Mouse (Mus musculus): ENCODE results near the gene Rrp12. TPM values are rescaled to one million over a fixed set of nuclear protein-coding genes. Genes with fewer than 3 reads are reported as not detected.
A peak's percentile ranks its signal among the peaks of the same experiment; 100 is the strongest.

The Rrp12 gene
- polyA plus RNA-seq, 1 experiment from 2014 or later: 16.9 TPM

- ATAC-seq (ENCODE audit: low FRiP score, low TSS enrichment): no peak
- WGBS: 73% methylated on average over 7 of the region's 7 CpGs
- Histone ChIP-seq H3K4me1 (ENCODE audit: insufficient read depth, low read length) (peaks cover 4% of the 10 kb centered on the region), H3K27ac (ENCODE audit: low read length) (no peak overlapping the region), H3K9ac (replicated peaks; ENCODE audit: low read length) (no peak overlapping the region), H3K27me3 (ENCODE audit: insufficient read depth, low read length) (no peaks in the 10 kb centered on the region), H3K9me3 (ENCODE audit: low read length) (no peaks in the 10 kb centered on the region), H3K4me2 (replicated peaks; ENCODE audit: low read depth, low read length) (no peak overlapping the region), H3K4me3 (ENCODE audit: low read length) (no peak overlapping the region), H3K36me3 (ENCODE audit: insufficient read depth, low read length) (no peaks in the 10 kb centered on the region)
Measured at GRCm38 (mm10) chr19:41841105-41841750, 54.7 kb downstream of the Rrp12 start.

GRCm38 (mm10) chr19:41839685-41840084, 56.3 kb downstream of the Rrp12 start:
- Histone ChIP-seq H3K27ac (ENCODE audit: low read length) (no peak overlapping the region), H3K9ac (replicated peaks; ENCODE audit: low read length) (no peak overlapping the region), H3K4me2 (replicated peaks; ENCODE audit: low read depth, low read length) (no peak overlapping the region), H3K4me1 (ENCODE audit: insufficient read depth, low read length) (peaks cover 5% of the 10 kb centered on the region), H3K27me3 (ENCODE audit: insufficient read depth, low read length) (peaks cover 3% of the 10 kb centered on the region; the same call in 1 of the 2 replicates), H3K4me3 (ENCODE audit: low read length) (no peak overlapping the region), H3K9me3 (ENCODE audit: low read length) (no peaks in the 10 kb centered on the region), H3K36me3 (ENCODE audit: insufficient read depth, low read length) (no peaks in the 10 kb centered on the region)
- WGBS: 98% methylated on average over 3 of the region's 3 CpGs
- ATAC-seq (ENCODE audit: low FRiP score, low TSS enrichment): no peak

GRCm38 (mm10) chr19:41838808-41839207, 57.2 kb downstream of the Rrp12 start:
- H3K4me1 ChIP-seq (ENCODE audit: insufficient read depth, low read length): peaks cover 5% of the 10 kb centered on the region
- H3K36me3 ChIP-seq (ENCODE audit: insufficient read depth, low read length): no peaks in the 10 kb centered on the region
- no peak overlapping the region for H3K4me3 ChIP-seq (ENCODE audit: low read length)
- H3K9ac ChIP-seq (replicated peaks; ENCODE audit: low read length): no peak overlapping the region
- H3K27ac ChIP-seq (ENCODE audit: low read length): no peak overlapping the region
- ATAC-seq (ENCODE audit: low FRiP score, low TSS enrichment): no peak
- H3K27me3 ChIP-seq (ENCODE audit: insufficient read depth, low read length): peaks cover 3% of the 10 kb centered on the region; the same call in 1 of the 2 replicates
- H3K9me3 ChIP-seq (ENCODE audit: low read length): no peaks in the 10 kb centered on the region
- WGBS: 32% methylated on average over 6 of the region's 6 CpGs
- H3K4me2 ChIP-seq (replicated peaks; ENCODE audit: low read depth, low read length): no peak overlapping the region

- ATAC-seq (ENCODE audit: low FRiP score, low TSS enrichment): no peak
- Histone ChIP-seq H3K9ac (replicated peaks; ENCODE audit: low read length) (no peak overlapping the region), H3K4me2 (replicated peaks; ENCODE audit: low read depth, low read length) (no peak overlapping the region), H3K27me3 (ENCODE audit: insufficient read depth, low read length) (peaks cover 8% of the 10 kb centered on the region), H3K4me3 (ENCODE audit: low read length) (no peak overlapping the region), H3K36me3 (ENCODE audit: insufficient read depth, low read length) (no peaks in the 10 kb centered on the region), H3K4me1 (ENCODE audit: insufficient read depth, low read length) (peaks cover 5% of the 10 kb centered on the region), H3K27ac (ENCODE audit: low read length) (no peak overlapping the region), H3K9me3 (ENCODE audit: low read length) (no peaks in the 10 kb centered on the region)
- 58% methylated on average over 4 of the region's 4 CpGs for WGBS
Measured at GRCm38 (mm10) chr19:41837917-41838261, 58.1 kb downstream of the Rrp12 start.

- H3K9me3 ChIP-seq (ENCODE audit: low read length): no peaks in the 10 kb centered on the region
- peaks cover 5% of the 10 kb centered on the region for H3K4me1 ChIP-seq (ENCODE audit: insufficient read depth, low read length)
- ATAC-seq (ENCODE audit: low FRiP score, low TSS enrichment): no peak
- H3K27me3 ChIP-seq (ENCODE audit: insufficient read depth, low read length): peaks cover 13% of the 10 kb centered on the region
- no peak overlapping the region for H3K27ac ChIP-seq (ENCODE audit: low read length)
- H3K36me3 ChIP-seq (ENCODE audit: insufficient read depth, low read length): no peaks in the 10 kb centered on the region
- no peak overlapping the region for H3K4me3 ChIP-seq (ENCODE audit: low read length)
- 65% methylated on average over 9 of the region's 9 CpGs for WGBS
- no peak overlapping the region for H3K9ac ChIP-seq (replicated peaks; ENCODE audit: low read length)
- no peak overlapping the region for H3K4me2 ChIP-seq (replicated peaks; ENCODE audit: low read depth, low read length)
Measured at GRCm38 (mm10) chr19:41837194-41837916, 58.6 kb downstream of the Rrp12 start.

GRCm38 (mm10) chr19:41836719-41837118, 59.3 kb downstream of the Rrp12 start:
- ATAC-seq (ENCODE audit: low FRiP score, low TSS enrichment): no peak
- H3K4me3 ChIP-seq (ENCODE audit: low read length): no peak overlapping the region
- H3K4me1 ChIP-seq (ENCODE audit: insufficient read depth, low read length): peaks cover 10% of the 10 kb centered on the region
- no peaks in the 10 kb centered on the region for H3K36me3 ChIP-seq (ENCODE audit: insufficient read depth, low read length)
- H3K9ac ChIP-seq (replicated peaks; ENCODE audit: low read length): no peak overlapping the region
- WGBS: 49% methylated on average over 3 of the region's 3 CpGs
- H3K27ac ChIP-seq (ENCODE audit: low read length): no peak overlapping the region
- no peak overlapping the region for H3K4me2 ChIP-seq (replicated peaks; ENCODE audit: low read depth, low read length)
- H3K9me3 ChIP-seq (ENCODE audit: low read length): no peaks in the 10 kb centered on the region
- H3K27me3 ChIP-seq (ENCODE audit: insufficient read depth, low read length): peaks cover 19% of the 10 kb centered on the region

GRCm38 (mm10) chr19:41835816-41836215, 60.2 kb downstream of the Rrp12 start:
- H3K36me3 ChIP-seq (ENCODE audit: insufficient read depth, low read length): no peaks in the 10 kb centered on the region
- peaks cover 26% of the 10 kb centered on the region for H3K27me3 ChIP-seq (ENCODE audit: insufficient read depth, low read length)
- WGBS: 3% methylated on average over 6 of the region's 6 CpGs
- H3K4me2 ChIP-seq (replicated peaks; ENCODE audit: low read depth, low read length): peak overlapping the region; percentile 6; the same call in 1 of the 2 replicates
- H3K4me3 ChIP-seq (ENCODE audit: low read length): no peak overlapping the region
- H3K9ac ChIP-seq (replicated peaks; ENCODE audit: low read length): no peak overlapping the region
- peaks cover 18% of the 10 kb centered on the region for H3K4me1 ChIP-seq (ENCODE audit: insufficient read depth, low read length)
- peak; percentile 53; the same call in 1 of the 2 replicates for ATAC-seq (ENCODE audit: low FRiP score, low TSS enrichment)
- no peaks in the 10 kb centered on the region for H3K9me3 ChIP-seq (ENCODE audit: low read length)
- H3K27ac ChIP-seq (ENCODE audit: low read length): no peak overlapping the region

GRCm38 (mm10) chr19:41835407-41835806, 60.6 kb downstream of the Rrp12 start:
- Histone ChIP-seq H3K4me2 (replicated peaks; ENCODE audit: low read depth, low read length) (peak overlapping the region; percentile 6; the same call in 1 of the 2 replicates), H3K9ac (replicated peaks; ENCODE audit: low read length) (no peak overlapping the region), H3K27ac (ENCODE audit: low read length) (no peak overlapping the region), H3K9me3 (ENCODE audit: low read length) (no peaks in the 10 kb centered on the region), H3K4me1 (ENCODE audit: insufficient read depth, low read length) (peaks cover 18% of the 10 kb centered on the region), H3K4me3 (ENCODE audit: low read length) (no peak overlapping the region), H3K36me3 (ENCODE audit: insufficient read depth, low read length) (no peaks in the 10 kb centered on the region), H3K27me3 (ENCODE audit: insufficient read depth, low read length) (peaks cover 28% of the 10 kb centered on the region)
- 65% methylated on average over 6 of the region's 6 CpGs for WGBS
- ATAC-seq (ENCODE audit: low FRiP score, low TSS enrichment): no peak

- Histone ChIP-seq H3K9ac (replicated peaks; ENCODE audit: low read length) (no peak overlapping the region), H3K4me3 (ENCODE audit: low read length) (no peak overlapping the region), H3K4me2 (replicated peaks; ENCODE audit: low read depth, low read length) (no peak overlapping the region), H3K27me3 (ENCODE audit: insufficient read depth, low read length) (peaks cover 29% of the 10 kb centered on the region), H3K4me1 (ENCODE audit: insufficient read depth, low read length) (peaks cover 24% of the 10 kb centered on the region), H3K27ac (ENCODE audit: low read length) (no peak overlapping the region), H3K9me3 (ENCODE audit: low read length) (no peaks in the 10 kb centered on the region), H3K36me3 (ENCODE audit: insufficient read depth, low read length) (no peaks in the 10 kb centered on the region)
- ATAC-seq (ENCODE audit: low FRiP score, low TSS enrichment): no peak
- 78% methylated on average over 13 of the region's 13 CpGs for WGBS
Measured at GRCm38 (mm10) chr19:41832501-41833201, 63.3 kb downstream of the Rrp12 start.

Data from kidney, embryonic 16.5 days (tissue).